Mouse (Mus musculus): ENCODE data around the gene Ywhab.

Ywhab gene

GRCm38 (mm10) chr2:164009227-164009626 is 14.5 kb downstream of the Ywhab start:
- no peak for DNase-seq (ENCODE audit: low spot score in 2 of 2)

DNA sequence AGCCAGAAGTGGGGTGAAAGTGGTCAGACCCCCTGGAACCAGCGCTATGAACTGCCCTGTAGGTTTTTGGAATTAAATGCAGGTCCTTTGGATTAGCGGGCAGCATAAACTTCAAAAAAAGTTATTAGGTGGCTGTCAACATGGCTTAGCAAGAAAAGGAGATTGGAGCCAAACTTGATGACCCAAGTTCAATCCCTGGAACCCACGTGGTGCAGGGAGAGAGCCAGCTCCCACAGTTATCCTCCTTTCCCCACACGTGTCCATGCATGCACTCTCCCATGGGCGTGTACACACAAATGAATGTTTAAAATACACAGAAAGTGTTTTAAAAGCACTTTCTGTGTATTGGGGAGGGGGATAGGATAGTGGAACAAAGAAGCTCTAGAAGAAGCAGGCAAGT is 15.7 kb downstream of the Ywhab start:
- no peak for DNase-seq (ENCODE audit: low spot score in 2 of 2)

DNA sequence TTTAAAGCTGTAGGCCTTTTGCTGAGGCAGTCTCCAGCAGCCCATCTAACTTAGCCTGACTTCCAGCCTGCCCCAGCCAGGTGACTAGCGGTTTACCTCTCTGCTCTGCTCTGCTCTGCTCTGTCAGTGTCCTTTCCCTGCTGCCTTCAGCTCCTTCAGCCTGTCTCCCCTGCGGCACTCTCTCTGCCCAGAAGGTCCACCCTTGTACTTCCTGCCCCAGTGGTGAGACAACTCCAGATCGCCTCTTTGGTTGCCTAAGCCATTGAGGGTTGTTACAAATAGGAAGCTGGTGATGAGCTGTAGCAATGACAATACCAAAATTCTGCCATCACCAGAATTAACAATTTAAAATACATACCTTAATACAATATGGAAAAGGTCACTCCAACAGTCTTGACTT is 16.2 kb downstream of the Ywhab start:
- no peak for DNase-seq (ENCODE audit: low spot score in 2 of 2)

DNA sequence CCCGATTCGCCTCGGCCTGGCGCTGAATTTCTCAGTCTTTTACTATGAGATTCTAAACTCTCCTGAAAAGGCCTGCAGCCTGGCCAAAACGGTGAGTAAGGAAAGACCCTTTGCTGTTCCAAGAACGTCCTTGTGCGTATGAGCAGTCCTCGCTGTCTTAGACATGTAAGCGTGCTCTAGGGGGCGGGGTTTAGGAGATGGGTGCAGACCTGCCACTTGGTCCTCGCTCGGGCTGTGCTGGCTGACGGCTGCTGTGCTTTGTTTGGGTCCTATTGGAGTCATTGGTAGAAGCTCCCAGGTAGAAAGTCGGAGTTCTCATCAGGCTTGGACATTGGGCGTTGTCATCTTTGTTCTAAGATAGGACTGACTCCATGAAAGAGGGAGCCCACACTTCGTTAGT is 20.5 kb downstream of the Ywhab start:
- no peak for DNase-seq (ENCODE audit: low spot score in 2 of 2)

DNA sequence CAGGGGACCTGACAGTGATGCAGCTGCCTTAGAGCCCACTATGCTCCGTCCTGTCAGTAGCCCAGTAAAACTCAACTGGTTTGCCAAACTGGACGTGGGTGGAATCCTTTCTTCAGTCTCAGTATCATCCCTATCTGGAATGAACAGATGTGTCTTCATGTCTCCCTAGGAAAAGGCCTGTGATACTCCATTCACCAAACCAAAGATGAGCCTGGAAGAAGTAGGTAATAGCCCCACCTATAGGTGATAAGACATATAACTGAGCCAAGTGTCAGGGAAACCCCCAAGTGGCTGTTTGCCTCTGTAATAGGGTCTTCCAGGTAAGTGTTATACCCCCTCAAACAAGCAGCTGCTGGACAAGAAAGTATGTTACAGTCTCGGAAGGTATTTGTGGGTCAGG is 24.1 kb downstream of the Ywhab start:
- DNase-seq (ENCODE audit: low spot score in 2 of 2), result no peak

DNA sequence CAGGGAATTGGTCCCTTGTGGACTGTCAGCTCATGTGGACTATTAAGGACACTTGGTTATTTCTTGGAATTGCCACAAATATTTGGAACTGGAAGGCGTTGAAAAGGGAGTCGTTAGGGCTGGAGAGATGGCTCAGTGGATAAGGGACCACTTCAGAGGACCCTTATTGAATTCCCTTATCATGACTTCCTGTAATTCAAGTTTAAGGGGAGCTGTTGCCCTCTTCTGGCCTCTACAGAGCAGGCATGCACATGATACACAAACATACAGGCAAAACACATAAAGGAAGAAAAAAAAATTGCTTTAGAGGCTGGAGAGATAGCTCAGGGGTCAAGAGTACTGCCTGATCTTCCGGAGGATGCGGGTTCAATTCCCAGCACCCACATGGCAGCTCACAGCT is 25.2 kb downstream of the Ywhab start:
- no peak for DNase-seq (ENCODE audit: low spot score in 2 of 2)

GRCm38 (mm10) chr2:164022104-164022503 is 27.3 kb downstream of the Ywhab start:
- DNase-seq (ENCODE audit: low spot score in 2 of 2), result no peak

GRCm38 (mm10) chr2:164025150-164025549 is 30.4 kb downstream of the Ywhab start, which contains the start of gene Pabpc1l:
Pabpc1l (plus strand) TSS chr2:164025450.
- DNase-seq (ENCODE audit: low spot score in 2 of 2), result no peak

DNA sequence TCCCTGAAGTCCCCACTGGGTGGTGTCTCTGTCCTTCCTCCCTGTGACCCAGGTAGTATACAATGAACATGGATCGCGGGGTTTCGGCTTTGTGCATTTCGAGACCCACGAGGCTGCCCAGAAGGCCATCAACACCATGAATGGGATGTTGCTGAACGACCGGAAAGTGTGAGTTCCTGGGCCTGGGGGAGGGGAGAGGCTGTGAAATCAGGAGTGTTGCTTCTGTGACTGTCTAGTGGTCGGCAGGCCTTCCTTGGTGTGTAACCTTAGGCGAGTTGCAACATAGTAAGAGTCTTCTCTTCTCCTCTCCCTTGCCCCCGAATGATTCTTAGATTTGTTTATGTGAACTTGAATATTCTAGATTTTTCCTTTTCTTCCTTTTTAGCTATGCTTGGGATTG is 36.4 kb downstream of the Ywhab start:
- no peak for DNase-seq (ENCODE audit: low spot score in 2 of 2)

- no peak for DNase-seq (ENCODE audit: low spot score in 2 of 2)
These were observed 38.2 kb downstream of the Ywhab start for GRCm38 (mm10) chr2:164032973-164033372.

DNA sequence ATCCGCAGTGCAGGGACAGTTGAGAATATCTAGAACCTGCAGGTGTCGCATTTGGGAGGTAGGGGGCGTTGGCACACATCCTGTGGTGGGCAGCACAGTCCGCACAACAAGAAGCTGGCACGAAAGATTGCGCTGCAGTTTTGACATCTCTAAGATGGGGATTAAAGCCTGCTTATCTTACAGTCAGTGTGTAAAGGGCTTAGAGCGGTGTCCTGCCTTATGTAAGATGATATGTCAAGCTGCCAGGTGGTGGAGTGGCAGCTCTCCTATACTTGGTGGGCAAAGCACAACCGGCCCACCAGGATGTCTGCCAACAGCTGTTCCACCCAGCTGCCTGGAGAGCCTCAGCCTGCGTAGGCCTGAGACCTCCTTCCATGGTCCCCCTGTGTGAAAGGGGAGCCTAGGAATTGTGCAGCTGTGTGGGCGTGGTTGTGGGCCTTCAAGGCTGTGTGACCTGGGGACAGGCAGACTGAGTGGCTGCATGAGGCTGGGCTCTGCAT is 41.8 kb downstream of the Ywhab start:
- DNase-seq (ENCODE audit: low spot score in 2 of 2), result no peak

- no peak for DNase-seq (ENCODE audit: low spot score in 2 of 2)
These were observed 43.8 kb downstream of the Ywhab start for GRCm38 (mm10) chr2:164038407-164039028.

GRCm38 (mm10) chr2:164040949-164041348 is 46.2 kb downstream of the Ywhab start:
- no peak for DNase-seq (ENCODE audit: low spot score in 2 of 2)

- DNase-seq (ENCODE audit: low spot score in 2 of 2), result no peak
These were observed 46.8 kb downstream of the Ywhab start for GRCm38 (mm10) chr2:164041523-164041922.

DNA sequence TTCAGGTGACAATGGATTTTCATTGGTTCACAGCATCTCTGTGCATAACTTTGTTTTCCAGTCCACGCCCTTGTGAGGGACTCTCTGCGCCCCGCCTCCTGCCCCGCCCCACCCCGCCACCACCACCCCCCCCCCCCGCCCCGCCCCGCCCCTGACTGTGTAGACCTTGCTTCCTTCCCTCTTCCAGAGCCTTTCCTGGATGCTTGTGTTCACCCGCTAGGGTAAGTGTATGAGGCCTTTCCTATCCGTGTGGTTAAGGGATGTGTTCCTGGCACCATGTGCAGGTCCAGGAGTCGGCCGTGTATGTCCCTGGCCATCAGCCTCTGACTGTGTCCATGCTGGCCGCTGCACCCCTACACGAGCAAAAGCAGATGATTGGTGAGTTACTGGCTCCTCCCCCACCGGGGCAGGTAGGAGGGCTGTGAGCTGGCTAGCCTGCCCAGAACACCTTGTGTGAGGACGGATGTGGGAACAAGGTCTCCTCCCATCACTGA is 52.5 kb downstream of the Ywhab start:
- DNase-seq (ENCODE audit: low spot score in 2 of 2), result no peak

DNA sequence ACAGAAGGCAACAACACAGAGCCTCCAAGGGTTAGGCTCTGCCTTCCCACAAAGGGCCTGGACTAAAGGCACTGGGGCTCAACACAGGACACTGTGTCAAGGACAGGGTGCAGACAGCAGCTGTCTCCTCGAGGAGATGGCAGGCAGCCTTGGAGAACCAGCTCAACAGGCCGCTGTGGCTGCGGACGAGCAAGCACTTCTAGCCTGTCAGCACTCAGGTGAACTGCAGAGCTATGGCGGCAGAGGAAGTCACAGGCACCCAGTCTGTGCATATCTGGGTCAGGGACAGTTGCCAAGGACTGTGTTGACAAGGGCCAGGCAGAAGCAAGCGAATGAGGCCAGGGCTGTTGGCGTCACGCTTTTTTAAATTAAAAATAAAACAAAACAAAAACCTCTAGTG is 59.0 kb downstream of the Ywhab start:
- no peak for DNase-seq (ENCODE audit: low spot score in 2 of 2)

- DNase-seq (ENCODE audit: low spot score in 2 of 2), result no peak
These were observed 59.9 kb downstream of the Ywhab start for GRCm38 (mm10) chr2:164054671-164055070.

DNA sequence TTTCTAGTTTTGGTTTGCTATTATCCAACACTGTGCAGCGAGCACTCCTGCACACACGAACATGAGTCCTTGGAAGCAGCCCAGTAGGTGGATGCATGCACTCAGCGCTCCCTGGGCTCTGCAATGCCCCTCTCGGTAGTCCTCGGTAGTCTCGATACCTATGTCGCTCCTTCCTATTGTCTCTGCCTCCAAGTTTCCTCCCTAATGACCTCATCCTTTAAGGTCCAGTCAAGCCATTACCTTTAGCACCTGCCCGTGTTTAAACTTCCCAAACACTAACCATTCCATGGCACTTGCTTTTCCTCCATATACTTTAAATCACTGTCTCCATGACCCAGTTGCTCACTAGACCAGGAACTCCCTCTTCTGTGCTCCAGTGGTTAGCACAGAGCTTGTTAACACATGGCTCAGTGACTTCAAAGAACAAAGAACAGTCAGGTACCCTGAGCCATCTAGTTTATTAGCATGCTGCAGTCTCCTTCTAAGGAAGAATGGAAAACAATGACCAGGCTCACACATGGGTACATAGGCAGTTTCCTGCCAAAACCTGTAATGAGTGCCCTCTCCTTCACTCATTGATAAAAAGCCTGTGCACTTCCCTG is 65.0 kb downstream of the Ywhab start:
- DNase-seq (ENCODE audit: low spot score in 2 of 2), result no peak

Data from left cerebral cortex, adult 9 months (tissue).